Mouse (Mus musculus) heart, adult 2 months (tissue): Measurements from ENCODE around the gene Mars2.

Experiments
- CTCF ChIP-seq: fragments of 200-600 bp; IDR thresholded peaks from 2 replicates; pipeline ENCODE4 v1.8.1; 2022; ENCODE audit warnings: antibody characterized with exemption, mild to moderate bottlenecking, moderate library complexity
- EP300 ChIP-seq: fragments of 200-500 bp; IDR thresholded peaks from 2 replicates; pipeline ENCODE4 v1.6.1; 2011; ENCODE audit warnings: low read depth, low read length, control low read depth; ENCODE audit not compliant: insufficient read depth
- POLR2A ChIP-seq: fragments of 200-500 bp; IDR thresholded peaks from 2 replicates; pipeline ENCODE4 v1.6.1; 2011; ENCODE audit warnings: mild to moderate bottlenecking, low read depth, low read length, control low read depth; ENCODE audit not compliant: insufficient read depth

DNA sequence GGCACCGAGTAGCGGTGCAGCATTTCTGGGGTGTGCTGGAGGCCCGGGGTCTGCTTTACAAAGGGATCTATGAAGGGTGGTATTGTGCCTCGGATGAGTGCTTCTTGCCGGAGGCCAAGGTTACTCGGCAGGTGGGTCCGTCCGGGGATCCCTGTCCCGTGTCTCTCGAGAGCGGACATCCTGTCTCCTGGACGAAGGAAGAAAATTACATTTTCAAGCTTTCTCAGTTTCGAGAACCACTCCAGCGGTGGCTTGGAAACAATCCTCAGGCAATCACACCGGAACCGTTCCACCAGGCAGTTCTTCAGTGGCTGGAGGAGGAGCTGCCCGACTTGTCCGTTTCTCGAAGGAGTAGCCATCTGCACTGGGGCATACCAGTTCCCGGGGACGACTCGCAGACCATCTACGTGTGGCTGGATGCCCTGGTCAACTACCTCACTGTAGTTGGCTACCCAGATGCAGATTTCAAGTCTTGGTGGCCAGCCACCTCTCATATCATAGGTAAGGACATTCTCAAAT, 725 bp downstream of the Mars2 start:
- TF ChIP-seq CTCF = no peak
- TF ChIP-seq POLR2A = no peak
- TF ChIP-seq EP300 = no peak
